Mouse (Mus musculus) embryonic facial prominence, embryonic 13.5 days (tissue): ENCODE measurements around the gene Arid4a. TPM values are rescaled to one million over a fixed set of nuclear protein-coding genes. Genes with fewer than 3 reads are reported as not detected.

ENCODE experiments used
- ATAC-seq: fragments of 200-750 bp; cut with Nextera tagmentation; 2 replicates; pipeline ENCODE4 v1.8.0; 2017; ENCODE audit warnings: low read depth; ENCODE audit not compliant: insufficient number of reproducible peaks, insufficient read depth, low FRiP score, low TSS enrichment
- H3K27ac ChIP-seq: fragments of 300-500 bp; sonication (generic); 2 replicates; pipeline ENCODE4 v1.5.1; 2015; ENCODE audit warnings: moderate library complexity, mild to moderate bottlenecking, inconsistent platforms
- H3K27me3 ChIP-seq: fragments of 300-500 bp; sonication (generic); 2 replicates; pipeline ENCODE4 v1.6.1; 2015; ENCODE audit warnings: mild to moderate bottlenecking, inconsistent platforms
- H3K36me3 ChIP-seq: fragments of 300-500 bp; sonication (generic); 2 replicates; pipeline ENCODE4 v1.6.1; 2015; ENCODE audit warnings: mild to moderate bottlenecking, inconsistent platforms
- H3K4me1 ChIP-seq: fragments of 300-500 bp; sonication (generic); 2 replicates; pipeline ENCODE4 v1.6.1; 2015; ENCODE audit warnings: inconsistent platforms
- H3K4me2 ChIP-seq: fragments of 300-500 bp; sonication (generic); 2 replicates; pipeline ENCODE4 v1.6.1; 2015; ENCODE audit warnings: moderate library complexity, mild to moderate bottlenecking, inconsistent platforms
- H3K4me3 ChIP-seq: fragments of 300-500 bp; sonication (generic); 2 replicates; pipeline ENCODE4 v1.5.1; 2015; ENCODE audit warnings: mild to moderate bottlenecking, inconsistent platforms
- H3K9ac ChIP-seq: fragments of 300-500 bp; sonication (generic); 2 replicates; pipeline ENCODE4 v1.6.1; 2015; ENCODE audit warnings: mild to moderate bottlenecking, inconsistent platforms
- H3K9me3 ChIP-seq: fragments of 300-500 bp; sonication (generic); 2 replicates; pipeline ENCODE4 v1.6.1; 2016; ENCODE audit warnings: inconsistent platforms
- WGBS: fragments of 180-500 bp; shearing (Covaris S2); methylation state at CpG from one replicate; pipeline ENCODE4 v1.1.7; 2015; ENCODE audit warnings: mixed read lengths; 5-methylcytosine and 5-hydroxymethylcytosine counted together
- polyA plus RNA-seq: library from polyadenylated mRNA; unstranded; fragments of >200 nt; fragmentation: Nextera tagmentation; extraction: Ambion mirVana; gene quantifications from 2 replicates; pipeline ENCODE4 v1.2.1, GENCODE M21; 2015

Gene Arid4a
- polyA plus RNA-seq, 1 experiment from 2014 or later: 44.3 TPM

DNA sequence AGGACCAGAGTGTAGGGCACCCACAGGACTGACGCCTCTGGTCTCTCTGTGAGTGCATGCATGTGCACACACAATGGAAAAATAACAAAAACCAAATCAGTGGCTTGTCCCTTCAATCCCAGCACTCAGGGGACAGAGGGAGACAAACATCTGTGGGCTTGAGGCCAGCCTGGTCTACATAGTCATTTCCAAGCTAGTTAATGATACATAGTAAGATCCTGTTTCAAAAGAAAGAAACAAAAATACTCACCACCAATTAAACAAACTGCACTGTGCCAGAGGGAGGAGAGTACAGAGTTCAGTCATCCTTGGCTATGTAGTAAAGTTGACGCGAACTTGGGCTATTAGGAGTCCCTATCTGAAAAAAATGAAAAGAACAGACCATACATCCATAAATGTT is 27.8 kb downstream of the Arid4a start:
- Histone ChIP-seq H3K9ac (no peak overlapping the region), H3K4me3 (no peak overlapping the region), H3K9me3 (no peaks in the 10 kb centered on the region; the same call in 1 of the 2 replicates), H3K4me2 (no peak overlapping the region), H3K27ac (no peak overlapping the region), H3K27me3 (no peaks in the 10 kb centered on the region), H3K4me1 (peaks cover 14% of the 10 kb centered on the region), H3K36me3 (peaks cover 63% of the 10 kb centered on the region)
- WGBS: 91% methylated on average over 3 of the region's 3 CpGs
- ATAC-seq: no peak

DNA sequence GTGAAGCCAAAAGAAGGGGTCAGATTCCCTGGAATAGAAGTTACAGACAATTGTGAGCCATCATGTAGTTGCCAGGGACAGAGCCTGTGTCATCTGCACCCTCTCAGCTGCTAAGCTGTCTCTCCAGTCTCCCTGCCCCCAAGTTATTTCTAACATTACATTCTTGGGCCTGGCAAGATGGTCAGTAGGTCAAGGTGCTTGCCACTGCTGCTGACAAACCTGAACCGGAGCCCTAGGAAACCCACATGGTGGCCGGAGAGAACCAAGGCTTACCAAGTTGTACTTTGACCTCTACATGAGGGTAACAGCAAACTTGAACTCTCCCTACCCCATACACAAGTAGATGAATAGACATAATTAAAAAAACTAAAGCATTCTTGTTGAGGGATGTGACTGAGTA is 28.7 kb downstream of the Arid4a start:
- H3K27me3 ChIP-seq: no peaks in the 10 kb centered on the region
- H3K27ac ChIP-seq: no peak overlapping the region
- H3K36me3 ChIP-seq: peaks cover 58% of the 10 kb centered on the region
- H3K4me3 ChIP-seq: no peak overlapping the region
- no peak for ATAC-seq
- 89% methylated on average over 2 of the region's 2 CpGs for WGBS
- H3K9me3 ChIP-seq: no peaks in the 10 kb centered on the region; the same call in 1 of the 2 replicates
- no peak overlapping the region for H3K9ac ChIP-seq
- no peak overlapping the region for H3K4me2 ChIP-seq
- peaks cover 14% of the 10 kb centered on the region for H3K4me1 ChIP-seq

DNA sequence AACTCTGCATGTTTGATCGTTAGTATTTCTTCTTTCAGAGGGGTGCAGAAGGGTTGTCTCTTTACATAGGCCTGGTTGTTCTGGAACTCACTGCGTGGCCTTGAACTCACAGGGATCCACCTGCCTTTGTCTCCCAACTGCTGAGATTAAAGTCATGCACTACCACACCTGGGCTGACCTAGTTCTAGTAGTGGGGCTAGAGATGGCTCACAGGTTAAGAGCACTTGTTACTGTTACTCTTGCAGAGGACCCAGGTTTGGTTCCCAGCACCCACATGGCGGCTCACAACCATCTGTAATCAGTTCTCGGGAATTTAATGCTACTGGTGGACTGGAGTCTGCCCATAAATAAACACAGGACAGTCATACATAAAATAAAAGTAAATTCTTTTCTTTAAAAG is 30.7 kb downstream of the Arid4a start:
- H3K9me3 ChIP-seq: no peaks in the 10 kb centered on the region; the same call in 1 of the 2 replicates
- no peak for ATAC-seq
- H3K4me3 ChIP-seq: no peak overlapping the region
- H3K27me3 ChIP-seq: no peaks in the 10 kb centered on the region
- no peak overlapping the region for H3K9ac ChIP-seq
- peaks cover 42% of the 10 kb centered on the region for H3K36me3 ChIP-seq
- peaks cover 14% of the 10 kb centered on the region for H3K4me1 ChIP-seq
- H3K27ac ChIP-seq: no peak overlapping the region
- 96% methylated on average over 4 of the region's 4 CpGs for WGBS
- no peak overlapping the region for H3K4me2 ChIP-seq

DNA sequence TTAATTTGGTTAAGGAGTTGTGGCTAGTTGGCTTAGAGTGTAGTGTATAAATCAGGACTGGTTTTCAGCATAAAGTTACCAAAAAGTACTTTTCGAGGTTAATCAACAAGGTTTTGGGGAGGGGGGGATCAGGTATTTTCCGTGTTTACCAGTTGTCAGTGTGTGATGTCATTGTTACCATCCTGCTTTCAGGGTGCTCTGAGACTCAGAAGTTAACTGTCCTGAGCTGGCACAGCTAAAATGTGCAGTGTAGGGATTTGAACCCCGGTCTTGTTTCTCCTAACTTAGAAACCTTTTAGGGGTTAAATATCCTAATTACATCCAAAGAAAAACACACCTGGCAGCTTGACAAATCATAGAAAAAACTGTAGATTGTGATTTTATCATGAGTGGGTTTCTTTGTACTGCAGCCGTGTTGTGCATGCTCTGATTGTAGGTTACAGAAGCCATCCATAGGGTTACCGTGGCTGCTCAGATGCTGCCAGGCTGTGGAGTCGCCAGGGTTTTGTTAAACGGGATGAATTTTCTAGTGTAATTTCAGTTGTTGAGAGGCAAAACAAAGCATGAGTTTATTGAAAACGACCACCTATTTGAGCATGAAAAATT is 31.8 kb downstream of the Arid4a start:
- Histone ChIP-seq H3K9me3 (no peaks in the 10 kb centered on the region; the same call in 1 of the 2 replicates), H3K27me3 (no peaks in the 10 kb centered on the region), H3K4me2 (peak overlapping the region; percentile 56), H3K4me3 (peak overlapping the region; percentile 31), H3K4me1 (peaks cover 14% of the 10 kb centered on the region), H3K27ac (peak overlapping the region; percentile 89), H3K9ac (peak overlapping the region; percentile 57), H3K36me3 (peaks cover 32% of the 10 kb centered on the region)
- 49% methylated on average over 8 of the region's 8 CpGs for WGBS
- ATAC-seq: no peak

DNA sequence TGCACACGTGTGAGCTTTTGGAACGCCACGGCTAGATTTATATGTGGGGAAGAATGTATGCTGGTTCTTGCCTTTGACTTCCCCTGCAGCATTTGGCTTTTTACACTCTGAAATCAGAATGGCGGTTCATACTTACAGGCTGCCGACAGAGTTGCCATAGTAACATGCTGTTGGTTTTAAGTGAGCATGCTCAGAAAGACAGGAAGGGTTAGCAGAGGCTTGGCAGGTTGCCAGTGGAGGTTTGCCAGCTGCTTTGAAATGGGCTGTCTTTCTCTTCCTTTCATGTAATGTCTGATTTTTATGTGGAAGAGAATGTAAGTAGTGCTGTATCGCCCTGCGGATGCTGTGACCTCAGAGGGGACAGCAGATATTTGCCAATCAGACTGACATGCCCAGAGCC is 32.3 kb downstream of the Arid4a start:
- Histone ChIP-seq H3K27me3 (no peaks in the 10 kb centered on the region), H3K27ac (peak overlapping the region; percentile 89), H3K4me3 (peak overlapping the region; percentile 31), H3K36me3 (peaks cover 30% of the 10 kb centered on the region), H3K9ac (peak overlapping the region; percentile 57), H3K9me3 (no peaks in the 10 kb centered on the region; the same call in 1 of the 2 replicates), H3K4me1 (peaks cover 14% of the 10 kb centered on the region), H3K4me2 (peak overlapping the region; percentile 56)
- WGBS: 13% methylated on average over 7 of the region's 7 CpGs
- ATAC-seq: peak; percentile 78

DNA sequence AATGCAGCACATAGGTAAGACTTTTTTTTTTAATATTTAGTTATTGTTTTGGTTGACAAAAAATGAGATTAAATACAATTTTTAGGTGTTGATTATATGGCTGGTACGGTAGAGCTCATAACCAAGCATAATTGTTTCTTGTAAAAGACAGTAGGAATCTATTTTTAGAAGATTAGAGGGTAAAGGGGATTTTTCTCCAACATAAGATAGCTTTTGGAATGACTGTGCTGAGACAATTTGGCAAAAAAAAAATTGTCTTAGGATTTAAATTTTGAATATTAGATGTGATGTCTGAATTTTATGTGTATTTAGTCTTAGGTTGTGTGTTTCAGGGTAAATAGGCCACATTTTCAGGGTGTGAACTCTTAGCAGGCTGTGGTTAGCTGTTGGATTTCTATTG is 32.8 kb downstream of the Arid4a start:
- Histone ChIP-seq H3K9me3 (no peaks in the 10 kb centered on the region; the same call in 1 of the 2 replicates), H3K36me3 (peaks cover 26% of the 10 kb centered on the region), H3K4me3 (peak overlapping the region; percentile 31), H3K27me3 (no peaks in the 10 kb centered on the region), H3K9ac (no peak overlapping the region), H3K27ac (peak overlapping the region; percentile 89), H3K4me2 (peak overlapping the region; percentile 56), H3K4me1 (peaks cover 14% of the 10 kb centered on the region)
- ATAC-seq: no peak
- WGBS: 67% methylated on average over 1 of the region's 1 CpGs

DNA sequence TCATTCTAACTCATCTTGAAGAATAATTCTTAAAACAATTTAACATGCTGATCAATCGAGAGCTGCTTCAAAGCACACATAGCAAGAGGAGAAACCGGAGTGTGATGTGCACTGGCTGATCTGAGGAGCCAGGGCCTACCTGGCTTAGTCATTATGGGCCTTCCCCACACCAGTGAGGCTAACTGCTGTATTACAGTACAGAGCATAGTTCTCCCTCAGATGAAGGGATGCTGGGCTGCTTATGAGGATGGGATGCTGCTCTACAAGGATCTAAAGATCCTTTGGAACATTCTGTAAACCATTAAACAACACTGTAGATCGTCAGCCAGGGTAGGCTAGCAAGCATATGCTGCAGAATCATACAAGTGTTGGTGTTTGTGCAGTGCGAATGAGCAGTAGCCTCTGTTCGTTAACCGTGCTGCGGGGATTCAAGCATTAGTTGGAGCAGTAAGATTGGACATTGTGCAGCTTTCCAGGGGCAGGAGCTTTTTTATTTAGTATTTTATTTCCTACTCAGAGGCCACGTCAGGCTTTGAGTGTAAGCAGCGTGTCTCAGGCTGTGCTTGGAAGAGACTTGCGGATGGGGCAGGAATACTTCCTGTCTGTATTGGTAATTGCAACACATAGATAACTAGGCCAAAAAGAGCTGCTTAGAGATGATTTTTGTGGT is 33.9 kb downstream of the Arid4a start:
- H3K9ac ChIP-seq: no peak overlapping the region
- WGBS: 90% methylated on average over 10 of the region's 10 CpGs
- no peak overlapping the region for H3K4me3 ChIP-seq
- peaks cover 14% of the 10 kb centered on the region for H3K4me1 ChIP-seq
- H3K27me3 ChIP-seq: no peaks in the 10 kb centered on the region
- no peak for ATAC-seq
- no peak overlapping the region for H3K4me2 ChIP-seq
- no peaks in the 10 kb centered on the region; the same call in 1 of the 2 replicates for H3K9me3 ChIP-seq
- no peak overlapping the region for H3K27ac ChIP-seq
- peaks cover 21% of the 10 kb centered on the region for H3K36me3 ChIP-seq

DNA sequence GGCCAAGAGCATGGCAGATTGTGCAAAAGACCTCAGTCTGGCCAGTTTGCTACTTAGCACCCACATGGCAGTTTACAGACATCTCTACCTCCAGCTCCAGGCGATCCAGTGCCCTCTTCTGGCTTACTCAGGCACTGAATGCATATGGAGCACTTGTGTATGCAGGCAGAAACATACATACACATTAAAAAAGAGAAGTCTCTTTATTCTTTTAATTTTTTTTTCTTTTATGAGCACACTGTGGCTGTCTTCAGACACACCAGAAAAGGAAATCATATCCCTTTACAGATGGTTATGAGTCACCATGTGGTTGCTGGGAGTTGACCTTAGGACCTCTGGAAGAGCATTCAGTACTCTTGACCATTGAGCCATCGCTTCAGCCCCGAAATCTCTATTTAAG is 35.3 kb downstream of the Arid4a start:
- Histone ChIP-seq H3K36me3 (peaks cover 18% of the 10 kb centered on the region), H3K4me3 (no peak overlapping the region), H3K27me3 (no peaks in the 10 kb centered on the region), H3K9me3 (no peaks in the 10 kb centered on the region; the same call in 1 of the 2 replicates), H3K4me2 (no peak overlapping the region), H3K27ac (no peak overlapping the region), H3K4me1 (peaks cover 14% of the 10 kb centered on the region), H3K9ac (no peak overlapping the region)
- ATAC-seq: no peak
- 78% methylated on average over 3 of the region's 3 CpGs for WGBS

DNA sequence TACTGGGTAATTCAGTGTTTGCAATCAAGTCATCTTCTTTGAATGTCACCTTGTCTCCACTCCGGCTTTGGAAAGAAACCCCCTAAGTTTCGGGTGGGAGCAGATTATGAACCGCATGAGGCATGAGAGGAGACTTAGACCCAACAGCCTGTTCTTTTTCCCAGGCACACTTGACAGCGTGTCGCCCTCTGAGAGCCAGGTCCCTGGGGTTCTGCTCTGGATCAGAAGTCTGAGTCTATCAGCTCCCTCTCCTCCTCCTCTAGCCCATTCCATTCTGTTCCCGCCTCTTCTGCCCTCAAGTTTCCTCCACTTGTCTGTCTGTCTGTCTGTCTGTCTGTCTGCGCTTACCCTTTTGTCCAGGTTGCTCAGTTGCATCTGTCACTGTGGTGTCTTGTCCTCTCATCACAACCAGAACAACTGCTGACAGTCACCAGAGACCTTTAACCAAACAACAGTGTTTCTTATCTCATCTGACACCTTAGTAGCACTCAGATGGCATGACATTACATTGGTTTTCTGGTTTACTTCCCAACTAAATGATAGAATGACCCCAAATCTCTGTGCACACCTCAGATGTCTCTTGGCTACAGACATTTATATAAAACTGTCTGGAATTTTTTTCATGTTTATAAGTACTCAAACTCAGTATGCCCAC is 36.7 kb downstream of the Arid4a start:
- H3K4me2 ChIP-seq: no peak overlapping the region
- peaks cover 22% of the 10 kb centered on the region for H3K36me3 ChIP-seq
- H3K9me3 ChIP-seq: no peaks in the 10 kb centered on the region
- 91% methylated on average over 7 of the region's 7 CpGs for WGBS
- no peak overlapping the region for H3K9ac ChIP-seq
- H3K4me3 ChIP-seq: no peak overlapping the region
- H3K27me3 ChIP-seq: no peaks in the 10 kb centered on the region
- no peak overlapping the region for H3K27ac ChIP-seq
- no peak for ATAC-seq
- H3K4me1 ChIP-seq: peaks cover 8% of the 10 kb centered on the region

DNA sequence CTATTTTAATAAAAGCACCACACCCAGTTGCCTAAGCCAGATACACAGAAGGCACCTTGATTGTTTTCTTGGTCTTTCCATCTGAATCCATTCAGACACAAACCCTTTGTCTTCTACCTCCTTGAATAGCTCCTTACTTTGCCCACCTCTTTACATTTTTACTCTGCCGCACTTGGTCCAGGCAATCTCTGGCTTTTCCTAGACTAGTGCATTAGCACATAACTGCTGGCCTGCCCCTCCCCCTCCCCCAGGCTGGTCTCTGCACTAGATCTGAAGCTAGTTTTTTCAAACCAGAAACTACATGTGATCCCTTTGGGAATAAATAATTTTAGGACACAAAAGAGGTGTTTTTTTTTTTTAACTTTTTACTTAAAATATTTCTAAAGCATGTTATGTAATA is 37.2 kb downstream of the Arid4a start:
- no peak overlapping the region for H3K9ac ChIP-seq
- H3K4me2 ChIP-seq: no peak overlapping the region
- H3K4me3 ChIP-seq: no peak overlapping the region
- ATAC-seq: no peak
- no peaks in the 10 kb centered on the region for H3K27me3 ChIP-seq
- peaks cover 26% of the 10 kb centered on the region for H3K36me3 ChIP-seq
- WGBS: 88% methylated on average over 1 of the region's 1 CpGs
- no peaks in the 10 kb centered on the region for H3K9me3 ChIP-seq
- no peak overlapping the region for H3K27ac ChIP-seq
- 0 out of 2 replicates have a peak, but pooled peaks cover 3% of the 10 kb centered on the region for H3K4me1 ChIP-seq

DNA sequence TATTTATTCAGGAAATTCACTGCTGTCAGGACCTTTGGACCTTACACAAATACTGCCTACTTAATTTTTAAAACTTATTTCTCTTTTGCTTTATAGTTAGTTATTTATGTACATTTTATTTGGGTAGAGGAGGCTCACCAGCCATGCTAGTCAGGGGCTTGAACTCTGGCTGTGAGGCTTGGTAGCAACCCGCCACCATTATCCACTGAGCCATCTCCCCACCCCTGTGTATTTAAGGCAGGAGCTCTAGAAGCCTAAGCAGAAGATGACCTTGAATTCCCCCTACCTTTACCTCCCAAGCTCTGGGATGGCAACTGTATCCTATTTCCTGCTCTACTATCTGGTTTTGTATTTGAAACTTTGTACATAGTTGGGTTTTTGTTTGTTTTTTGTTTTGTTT is 37.7 kb downstream of the Arid4a start:
- Histone ChIP-seq H3K27me3 (no peaks in the 10 kb centered on the region), H3K9ac (no peak overlapping the region), H3K9me3 (no peaks in the 10 kb centered on the region), H3K4me3 (no peak overlapping the region), H3K4me1 (no peaks in the 10 kb centered on the region), H3K27ac (no peak overlapping the region), H3K36me3 (peaks cover 26% of the 10 kb centered on the region), H3K4me2 (no peak overlapping the region)
- WGBS: 85% methylated on average over 1 of the region's 1 CpGs
- no peak for ATAC-seq

DNA sequence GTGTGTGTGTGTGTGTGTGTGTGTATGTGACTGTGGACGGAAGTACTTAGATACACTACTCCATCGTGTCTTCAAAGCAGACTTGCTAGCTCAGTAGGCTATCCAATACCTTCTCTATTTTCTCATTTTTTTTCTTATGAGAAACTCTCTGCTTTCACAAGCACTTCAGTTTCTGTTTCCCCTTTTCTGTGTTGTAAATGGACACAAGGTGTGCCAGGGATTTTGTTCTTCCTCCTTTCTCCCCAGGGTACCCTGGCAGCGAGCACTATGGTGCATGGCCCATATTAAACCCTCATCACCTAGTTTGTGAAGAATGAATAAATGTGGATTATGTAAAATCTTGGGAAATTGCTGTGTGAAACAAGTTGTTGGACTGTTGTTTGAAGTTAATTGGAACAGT is 39.7 kb downstream of the Arid4a start:
- WGBS: 80% methylated on average over 3 of the region's 3 CpGs
- Histone ChIP-seq H3K27ac (no peak overlapping the region), H3K27me3 (no peaks in the 10 kb centered on the region), H3K4me1 (no peaks in the 10 kb centered on the region), H3K4me3 (no peak overlapping the region), H3K36me3 (peaks cover 29% of the 10 kb centered on the region), H3K4me2 (no peak overlapping the region), H3K9me3 (no peaks in the 10 kb centered on the region), H3K9ac (no peak overlapping the region)
- ATAC-seq: no peak
